Mouse (Mus musculus) kidney, postnatal 0 days (tissue): ENCODE measurements around the gene Cadps2. TPM values are rescaled to one million over a fixed set of nuclear protein-coding genes. Genes with fewer than 3 reads are reported as not detected.

Experiments used
- ATAC-seq: fragments of 200-750 bp; cut with Nextera tagmentation; replicated peaks from 2 replicates; pipeline ENCODE4 v1.8.0; 2017; ENCODE audit warnings: low read depth, moderate number of reproducible peaks, moderate TSS enrichment, moderate library complexity; ENCODE audit not compliant: low FRiP score
- DNase-seq: peaks from one replicate; pipeline ENCODE4 v3.0.0-alpha.2; 2016; ENCODE audit warnings: low spot score
- H3K27ac ChIP-seq: fragments of 300-500 bp; sonication (generic); 2 replicates; pipeline ENCODE4 v1.5.1; 2014; ENCODE audit warnings: mild to moderate bottlenecking
- H3K27me3 ChIP-seq: fragments of 300-500 bp; sonication (generic); 2 replicates; pipeline ENCODE4 v1.6.1; 2014; ENCODE audit warnings: low read length, mixed read lengths; ENCODE audit not compliant: insufficient read depth
- H3K36me3 ChIP-seq: fragments of 300-500 bp; sonication (generic); 2 replicates; pipeline ENCODE4 v1.6.1; 2014; ENCODE audit warnings: low read length, mixed read lengths; ENCODE audit not compliant: insufficient read depth
- H3K4me1 ChIP-seq: fragments of 300-500 bp; sonication (generic); replicated peaks from 2 replicates; pipeline ENCODE4 v1.6.1; 2014; ENCODE audit warnings: antibody characterized with exemption, low read length, mixed read lengths; ENCODE audit not compliant: insufficient read depth
- H3K4me2 ChIP-seq: fragments of 300-500 bp; sonication (generic); 2 replicates; pipeline ENCODE4 v1.6.1; 2014; ENCODE audit warnings: mild to moderate bottlenecking, low read length, moderate library complexity, mixed read lengths
- H3K4me3 ChIP-seq: fragments of 300-500 bp; sonication (generic); replicated peaks from 2 replicates; pipeline ENCODE4 v1.5.1; 2014; ENCODE audit warnings: low read depth, low read length
- H3K9ac ChIP-seq: fragments of 300-500 bp; sonication (generic); 2 replicates; pipeline ENCODE4 v1.6.1; 2014; ENCODE audit warnings: low read depth, low read length
- H3K9me3 ChIP-seq: fragments of 300-500 bp; sonication (generic); replicated peaks from 2 replicates; pipeline ENCODE4 v1.6.1; 2016; ENCODE audit warnings: low read length, inconsistent platforms, mixed read lengths
- CTCF ChIP-seq: IDR thresholded peaks from 2 replicates; pipeline ENCODE4 v1.5.1; 2016; ENCODE audit warnings: antibody characterized with exemption, low read depth, mild to moderate bottlenecking, moderate library complexity
- WGBS: fragments of 180-500 bp; shearing (Covaris S2); extraction: QIAGEN DNeasy Blood & Tissue Kit; methylation state at CpG from one replicate; pipeline ENCODE4 v1.1.7; 2014; 5-methylcytosine and 5-hydroxymethylcytosine counted together
- polyA plus RNA-seq: library from polyadenylated mRNA; unstranded; fragments of >200 nt; fragmentation: Nextera tagmentation; extraction: Ambion mirVana; gene quantifications from 2 replicates; pipeline ENCODE4 v1.2.1, GENCODE M21; 2015

Cadps2 gene
- polyA plus RNA-seq, 1 experiment from 2014 or later = 10.1 TPM

DNA sequence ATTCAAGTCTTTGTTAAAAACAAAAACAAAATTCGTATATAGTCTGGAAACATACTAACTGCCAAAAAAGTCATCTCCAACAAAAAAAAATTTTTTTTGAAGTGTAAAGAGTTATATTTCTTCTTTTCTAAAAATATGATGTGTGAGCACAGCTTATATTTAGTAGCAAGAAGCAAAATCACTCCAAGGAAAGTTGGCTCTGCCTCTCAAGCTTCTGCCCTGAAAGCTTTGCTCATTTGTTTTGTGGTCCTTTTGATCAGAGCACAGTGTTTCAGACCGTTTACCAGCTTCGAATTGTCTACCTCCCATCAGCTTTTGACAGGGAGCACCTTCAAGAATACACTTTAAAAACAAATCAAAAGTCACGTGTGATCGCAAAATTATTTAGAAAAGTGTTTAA lies 99.2 kb downstream of the Cadps2 start:
- H3K27ac ChIP-seq = no peak overlapping the region
- TF ChIP-seq CTCF = no peak
- WGBS = 77% methylated on average over 5 of the region's 5 CpGs

DNA sequence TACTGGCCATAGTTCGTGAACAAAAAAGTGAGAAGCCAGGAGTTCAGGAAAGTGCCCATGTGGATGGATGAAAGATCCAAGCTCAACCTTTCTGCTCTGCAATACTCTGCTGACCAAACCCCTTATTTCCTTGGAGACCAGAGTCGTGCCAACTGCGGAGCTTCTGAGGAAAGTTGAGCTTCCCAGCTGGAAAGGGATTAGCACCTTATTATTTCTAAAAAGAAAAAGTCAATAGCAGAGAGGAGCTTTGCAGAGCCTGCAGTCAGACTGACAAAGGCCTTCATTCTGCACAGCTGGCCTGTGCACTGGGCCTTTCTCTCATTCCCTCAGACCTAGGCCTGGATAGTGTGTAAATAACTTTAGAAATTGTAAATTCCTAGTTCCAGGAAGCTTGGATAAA lies 106.5 kb downstream of the Cadps2 start:
- no peak overlapping the region for H3K27ac ChIP-seq
- no peak for ATAC-seq
- H3K4me3 ChIP-seq = no peak overlapping the region
- no peak for DNase-seq
- H3K27me3 ChIP-seq = no peaks in the 10 kb centered on the region
- no peaks in the 10 kb centered on the region for H3K9me3 ChIP-seq
- H3K4me2 ChIP-seq = no peak overlapping the region
- no peak for TF ChIP-seq CTCF
- no peaks in the 10 kb centered on the region for H3K36me3 ChIP-seq
- H3K4me1 ChIP-seq = no peaks in the 10 kb centered on the region
- WGBS = 68% methylated on average over 3 of the region's 3 CpGs
- no peak overlapping the region for H3K9ac ChIP-seq

More for the DNA sequence above, 99.2 kb downstream of the Cadps2 start:
- H3K27me3 ChIP-seq = no peaks in the 10 kb centered on the region
- H3K4me2 ChIP-seq = no peak overlapping the region
- H3K9me3 ChIP-seq = no peaks in the 10 kb centered on the region
- ATAC-seq (no peak), DNase-seq (no peak)
- H3K4me3 ChIP-seq = no peak overlapping the region
- H3K36me3 ChIP-seq = no peaks in the 10 kb centered on the region
- H3K9ac ChIP-seq = no peak overlapping the region
- H3K4me1 ChIP-seq = no peaks in the 10 kb centered on the region

DNA sequence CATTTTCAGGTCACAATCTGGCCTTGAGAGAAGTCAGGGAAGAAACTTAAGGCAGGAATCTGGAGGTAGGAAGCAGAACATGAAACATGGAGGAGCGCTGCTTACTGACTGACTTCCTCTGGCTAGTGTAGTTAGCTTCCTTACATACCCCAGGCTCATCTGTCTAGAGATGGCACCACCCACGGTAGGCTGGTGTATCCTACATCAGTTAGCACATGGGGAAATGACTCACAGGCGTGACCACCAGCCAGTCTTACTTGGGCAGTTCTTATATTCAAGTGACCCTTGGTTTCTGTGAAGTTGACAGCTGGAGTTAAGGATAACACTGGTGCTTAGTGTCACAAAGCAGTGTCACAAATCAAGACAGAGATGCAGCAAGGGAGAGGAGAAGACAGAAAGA lies 110.6 kb downstream of the Cadps2 start:
- DNase-seq = peak; percentile 77

GRCm38 (mm10) chr6:23723697-23724096 lies 115.5 kb downstream of the Cadps2 start:
- Histone ChIP-seq H3K27me3 (no peaks in the 10 kb centered on the region), H3K27ac (no peak overlapping the region), H3K4me3 (no peak overlapping the region), H3K9ac (no peak overlapping the region), H3K4me1 (no peaks in the 10 kb centered on the region), H3K36me3 (no peaks in the 10 kb centered on the region), H3K9me3 (no peaks in the 10 kb centered on the region), H3K4me2 (no peak overlapping the region)
- DNase-seq (no peak), ATAC-seq (no peak)
- no peak for TF ChIP-seq CTCF
- WGBS = 85% methylated on average over 4 of the region's 4 CpGs

More for the DNA sequence above, 110.6 kb downstream of the Cadps2 start:
- peak; percentile 75 for ATAC-seq
- H3K9me3 ChIP-seq = no peaks in the 10 kb centered on the region
- no peak overlapping the region for H3K4me3 ChIP-seq
- no peak overlapping the region for H3K9ac ChIP-seq
- TF ChIP-seq CTCF = no peak
- no peak overlapping the region for H3K27ac ChIP-seq
- H3K4me2 ChIP-seq = no peak overlapping the region
- WGBS = 43% methylated on average over 3 of the region's 3 CpGs
- no peaks in the 10 kb centered on the region for H3K27me3 ChIP-seq
- H3K4me1 ChIP-seq = no peaks in the 10 kb centered on the region
- H3K36me3 ChIP-seq = no peaks in the 10 kb centered on the region

GRCm38 (mm10) chr6:23720401-23720800 lies 118.8 kb downstream of the Cadps2 start:
- TF ChIP-seq CTCF = no peak
- no peak overlapping the region for H3K4me2 ChIP-seq
- DNase-seq (no peak), ATAC-seq (no peak)
- no peak overlapping the region for H3K9ac ChIP-seq
- no peak overlapping the region for H3K27ac ChIP-seq
- no peak overlapping the region for H3K4me3 ChIP-seq
- no peaks in the 10 kb centered on the region for H3K9me3 ChIP-seq
- H3K4me1 ChIP-seq = no peaks in the 10 kb centered on the region
- H3K36me3 ChIP-seq = no peaks in the 10 kb centered on the region
- WGBS = 100% methylated on average over 2 of the region's 2 CpGs
- H3K27me3 ChIP-seq = no peaks in the 10 kb centered on the region

- no peak for DNase-seq
- no peak overlapping the region for H3K4me3 ChIP-seq
- H3K27ac ChIP-seq = no peak overlapping the region
- no peak overlapping the region for H3K9ac ChIP-seq
- no peak for ATAC-seq
- TF ChIP-seq CTCF = no peak
- H3K4me1 ChIP-seq = no peaks in the 10 kb centered on the region
- H3K4me2 ChIP-seq = no peak overlapping the region
- no peaks in the 10 kb centered on the region for H3K36me3 ChIP-seq
- H3K9me3 ChIP-seq = no peaks in the 10 kb centered on the region
- no peaks in the 10 kb centered on the region for H3K27me3 ChIP-seq
- 68% methylated on average over 3 of the region's 3 CpGs for WGBS
These were observed 131.7 kb downstream of the Cadps2 start for GRCm38 (mm10) chr6:23707506-23707905.

DNA sequence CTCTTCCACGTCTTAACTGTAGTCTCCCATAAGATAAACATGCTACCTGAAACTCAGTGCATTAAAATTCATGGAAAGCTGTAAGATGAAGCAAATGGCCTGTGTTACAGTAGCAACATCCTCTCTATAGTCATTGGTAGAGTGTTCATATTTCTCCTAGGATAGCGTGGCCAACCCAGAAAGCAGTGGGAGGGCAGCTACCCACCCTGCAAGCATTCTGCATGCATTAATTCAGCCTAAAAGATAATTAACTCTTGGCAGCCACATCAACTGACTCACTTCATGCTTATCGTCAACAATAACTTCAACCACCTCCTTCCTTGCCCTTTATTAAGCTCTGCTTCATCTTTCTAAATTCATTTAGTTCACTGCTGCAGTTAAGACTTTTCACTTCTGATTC lies 138.3 kb downstream of the Cadps2 start:
- TF ChIP-seq CTCF = no peak
- H3K36me3 ChIP-seq = no peaks in the 10 kb centered on the region
- DNase-seq (no peak), ATAC-seq (no peak)
- 61% methylated on average over 3 of the region's 3 CpGs for WGBS
- H3K27ac ChIP-seq = no peak overlapping the region
- no peak overlapping the region for H3K4me3 ChIP-seq
- H3K9me3 ChIP-seq = no peaks in the 10 kb centered on the region
- H3K9ac ChIP-seq = no peak overlapping the region
- no peak overlapping the region for H3K4me2 ChIP-seq
- no peaks in the 10 kb centered on the region for H3K27me3 ChIP-seq
- no peaks in the 10 kb centered on the region for H3K4me1 ChIP-seq
